Mouse (Mus musculus): ENCODE results near the gene A230050P20Rik.

Gene A230050P20Rik

DNA sequence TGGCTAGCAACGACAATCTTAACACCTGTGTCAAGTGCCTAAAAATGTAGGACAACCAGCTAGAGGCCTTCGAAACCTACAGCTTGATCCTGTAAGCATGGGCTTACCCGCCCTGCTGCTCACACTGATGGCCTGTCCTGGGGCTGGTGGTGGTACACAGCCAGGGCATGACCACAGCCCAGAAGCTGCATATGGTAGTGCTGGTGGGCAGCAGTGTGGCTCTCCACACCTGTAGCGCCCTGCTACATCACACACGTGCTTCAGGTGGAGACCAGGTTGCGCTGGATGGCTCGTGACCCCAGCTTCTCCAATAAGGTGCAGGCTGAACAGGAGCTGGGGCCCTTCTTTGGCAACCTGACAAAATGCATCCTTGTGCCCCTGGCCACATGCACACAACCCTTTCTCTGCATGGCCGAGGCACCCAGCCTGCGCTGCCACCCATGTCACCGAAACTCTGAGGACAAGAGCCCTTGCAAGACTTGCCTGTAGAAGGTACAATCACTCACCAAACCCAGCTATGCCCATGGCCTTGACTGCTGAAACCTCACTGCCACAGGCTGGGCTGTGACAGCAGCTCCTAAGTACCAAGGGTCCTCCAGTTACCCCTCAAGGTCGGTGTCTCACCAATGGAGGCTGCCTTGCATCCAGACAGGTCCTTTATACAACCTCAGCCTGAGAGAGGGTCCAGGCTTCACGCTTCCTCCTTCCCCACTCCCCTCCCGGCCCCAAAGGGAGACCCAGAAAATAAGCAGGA is 25.3 kb downstream of the A230050P20Rik start:
- intact Hi-C loops (cut with DNase I), result no loop called here

DNA sequence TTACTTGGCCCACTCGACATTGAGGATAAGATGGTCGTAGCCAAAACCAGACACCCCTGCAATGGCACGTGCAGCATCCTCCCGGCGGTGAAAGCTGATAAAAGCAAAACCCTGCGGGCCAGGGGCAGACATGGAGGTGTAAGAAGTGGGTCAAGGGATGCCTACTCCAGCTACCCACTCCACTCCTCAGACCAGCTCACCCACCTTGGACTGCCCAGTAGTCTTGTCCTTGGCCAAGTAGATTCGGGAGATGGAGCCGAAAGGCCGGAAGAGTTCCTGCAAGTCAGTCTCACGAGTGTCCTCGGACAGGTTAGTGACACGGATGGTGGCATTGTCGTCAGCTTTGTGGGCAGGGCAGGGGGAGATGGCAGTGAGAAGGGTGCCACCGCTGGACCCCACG is 26.2 kb downstream of the A230050P20Rik start:
- intact Hi-C loops (cut with DNase I), result no loop called here

DNA sequence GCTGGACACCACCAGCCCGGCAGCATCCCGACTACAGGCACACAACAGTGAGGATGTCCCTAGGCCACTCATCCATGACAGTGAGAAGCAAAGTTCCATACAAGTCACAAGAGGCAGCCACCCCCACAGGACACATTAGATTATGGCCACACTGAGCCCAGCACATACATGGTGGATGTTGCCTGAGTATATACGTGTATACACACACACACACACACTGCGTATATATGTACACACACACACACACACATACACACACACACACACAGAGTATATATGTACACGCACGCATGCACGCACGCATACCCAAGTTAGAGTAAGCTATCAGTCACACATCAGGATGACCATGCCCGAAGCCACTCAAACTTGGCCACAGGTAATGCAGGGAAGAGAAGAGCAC is 26.9 kb downstream of the A230050P20Rik start:
- intact Hi-C loops (cut with DNase I), result no loop called here

DNA sequence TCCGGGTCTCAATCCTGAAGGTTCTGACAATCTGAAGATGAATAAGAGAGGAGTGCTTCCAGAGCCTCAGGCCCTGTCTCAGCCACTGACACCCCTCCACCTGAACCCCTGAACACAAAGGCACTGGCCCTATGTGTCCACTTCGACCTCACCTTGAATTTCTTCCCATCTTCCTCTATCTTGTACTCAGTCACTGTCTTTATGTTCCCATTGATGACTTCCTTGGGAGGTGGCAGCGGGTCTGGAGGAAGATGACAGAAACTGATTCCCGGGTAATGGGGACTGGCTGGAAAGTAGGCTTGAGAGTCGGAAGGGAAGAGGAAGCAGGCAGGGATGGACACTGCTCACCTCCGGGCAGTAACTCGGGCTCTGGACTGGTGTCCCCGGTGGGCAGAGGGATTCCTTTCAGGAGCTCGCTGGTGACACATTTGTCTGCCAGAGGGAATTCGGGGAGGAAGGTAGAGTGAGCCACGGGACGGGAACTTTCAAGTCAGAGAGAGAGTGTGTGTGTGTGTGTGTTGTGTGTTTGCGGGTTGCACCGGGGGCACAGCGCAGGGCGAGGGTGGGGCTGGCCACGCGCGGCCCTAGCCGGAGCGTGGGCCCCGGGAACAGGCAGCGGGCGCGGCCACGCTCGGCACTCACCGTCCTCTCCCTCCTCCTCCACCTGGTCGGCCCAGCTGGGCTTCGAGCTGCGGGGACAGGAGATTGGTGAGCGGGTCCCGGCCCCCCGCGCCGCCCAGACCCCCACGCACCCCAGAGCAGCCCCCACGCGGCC is 29.5 kb downstream of the A230050P20Rik start:
- intact Hi-C loops (cut with DNase I), result no loop called here

DNA sequence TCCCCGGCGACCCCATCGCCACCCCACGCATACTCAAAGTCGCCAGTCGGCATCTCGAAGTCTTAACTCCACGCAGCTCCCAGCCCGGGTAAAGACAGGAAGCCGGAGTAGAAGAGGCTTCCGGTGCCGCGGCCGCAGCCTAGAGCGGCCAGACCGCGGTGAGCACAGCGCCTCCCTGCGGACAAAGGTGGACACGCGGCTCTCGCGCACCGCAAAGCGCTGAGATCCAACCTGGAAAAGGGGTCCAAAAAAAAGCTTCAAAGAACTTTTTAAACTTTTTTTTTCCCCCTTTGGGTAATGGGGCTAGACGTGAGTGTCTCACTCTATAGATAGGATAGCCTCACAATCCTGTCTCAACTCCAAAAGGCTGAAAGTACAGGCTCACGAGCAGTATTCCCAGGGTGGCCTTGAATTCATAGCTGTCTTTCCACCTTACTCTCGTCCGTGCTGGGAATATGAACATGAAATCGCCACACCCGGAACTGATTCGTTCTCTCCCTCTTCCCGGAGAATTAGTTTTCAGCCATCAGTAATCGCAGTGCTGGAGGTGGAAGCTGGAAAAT is 30.1 kb downstream of the A230050P20Rik start, which contains the start of gene Eif3g:
Gene Eif3g, minus strand, starts transcription at position 113 of the 563 bp plus-strand sequence.
- intact Hi-C loops (cut with DNase I), result no loop called here

DNA sequence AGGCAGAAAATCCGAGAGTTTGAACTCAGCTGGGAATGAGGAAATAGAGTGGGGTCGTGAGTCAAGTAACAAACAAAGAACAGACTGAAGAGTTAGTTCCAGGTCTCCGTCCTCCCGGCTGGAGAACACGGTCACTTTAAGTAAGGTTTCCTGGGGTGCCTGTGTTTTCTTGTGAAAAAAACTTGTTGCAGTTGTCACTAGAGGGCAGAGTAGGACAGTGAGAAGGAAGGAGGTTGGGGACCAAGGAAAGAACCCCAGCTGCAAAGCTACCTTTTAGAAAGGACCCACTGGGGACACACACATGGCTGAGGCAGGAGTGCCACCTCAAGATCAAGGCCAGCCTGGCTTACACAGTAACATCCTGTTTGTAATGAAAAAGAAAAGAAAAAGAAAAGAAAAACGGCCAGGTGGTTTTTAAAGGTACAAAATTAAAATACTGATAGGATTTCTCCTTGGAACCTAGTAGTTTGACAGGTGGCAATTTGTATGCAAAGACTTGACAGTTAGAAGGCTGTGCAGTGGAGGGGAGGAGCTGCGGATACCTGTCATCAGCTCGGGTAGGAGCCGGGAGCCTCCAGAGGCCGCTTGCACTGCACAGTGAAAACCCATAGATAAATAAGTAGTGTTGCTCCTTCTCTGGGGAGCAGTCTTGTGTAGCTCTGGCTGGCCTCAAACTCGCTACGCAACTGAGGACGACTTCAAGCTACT is 33.2 kb downstream of the A230050P20Rik start:
- intact Hi-C loops (cut with DNase I), result loop anchor here (5.0 kb wide), 1 partner anchor 96 kb away; no protein-coding TSS in a partner anchor

DNA sequence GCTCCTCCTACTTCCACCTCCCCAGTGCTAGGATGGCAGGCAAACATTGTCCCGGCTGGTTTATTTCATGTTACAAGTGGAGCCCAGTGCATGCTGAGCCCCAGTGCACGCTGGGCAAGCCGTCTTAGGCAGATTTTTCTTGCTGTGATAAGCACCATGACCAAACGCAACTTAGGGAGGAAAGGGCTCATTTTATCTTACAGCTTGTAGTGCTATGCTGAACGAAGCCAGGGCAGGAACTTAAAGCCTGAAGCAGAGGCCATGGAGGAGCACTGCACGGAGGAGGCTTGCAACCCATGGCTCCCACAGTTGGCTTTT is 33.7 kb downstream of the A230050P20Rik start:
- intact Hi-C loops (cut with DNase I), result loop anchor here (5.0 kb wide), 1 partner anchor 95 kb away; no protein-coding TSS in a partner anchor

DNA sequence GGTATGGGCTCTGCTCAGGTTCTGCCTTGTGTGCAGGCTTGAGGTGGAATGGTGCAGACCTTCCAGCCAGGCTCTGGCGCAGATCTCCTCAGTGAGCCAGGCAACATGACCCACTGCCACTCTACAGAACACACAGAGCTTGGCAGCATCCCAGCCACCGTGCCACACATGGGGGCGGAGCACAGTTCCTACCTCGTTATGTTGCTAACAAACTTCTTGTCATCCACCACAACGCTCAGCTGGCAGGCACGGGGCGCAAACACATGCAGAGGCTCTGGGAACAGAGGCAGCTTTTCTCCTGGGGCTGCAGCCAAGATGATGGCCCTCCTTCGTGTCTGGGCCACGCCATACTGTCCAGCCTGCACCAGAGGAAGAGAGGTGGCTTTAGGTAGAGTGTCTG is 41.5 kb downstream of the A230050P20Rik start:
- intact Hi-C loops (cut with DNase I), result loop anchor here (5.0 kb wide), 1 partner anchor 227 kb away; no protein-coding TSS in a partner anchor

DNA sequence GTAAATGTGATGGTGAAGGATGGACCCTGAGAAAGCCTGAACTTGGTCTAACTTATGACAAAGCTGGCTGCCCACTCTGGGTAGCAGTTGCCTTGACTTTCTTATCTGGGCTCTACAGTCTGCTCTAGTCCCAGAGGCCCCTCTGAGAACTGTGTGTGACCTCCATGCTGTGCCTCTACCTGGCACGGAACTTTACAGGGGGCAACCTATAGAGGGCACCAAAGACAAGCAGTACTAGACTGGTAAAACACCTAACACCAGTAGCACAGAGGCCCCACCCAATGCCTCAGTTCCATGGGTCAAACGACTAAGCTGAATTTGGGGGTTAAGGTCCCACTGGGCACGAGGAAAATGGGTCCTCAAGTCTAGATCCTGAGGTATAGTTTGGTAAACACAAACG is 47.7 kb downstream of the A230050P20Rik start:
- intact Hi-C loops (cut with DNase I), result loop anchor here (5.0 kb wide), 1 partner anchor 81 kb away; no protein-coding TSS in a partner anchor

DNA sequence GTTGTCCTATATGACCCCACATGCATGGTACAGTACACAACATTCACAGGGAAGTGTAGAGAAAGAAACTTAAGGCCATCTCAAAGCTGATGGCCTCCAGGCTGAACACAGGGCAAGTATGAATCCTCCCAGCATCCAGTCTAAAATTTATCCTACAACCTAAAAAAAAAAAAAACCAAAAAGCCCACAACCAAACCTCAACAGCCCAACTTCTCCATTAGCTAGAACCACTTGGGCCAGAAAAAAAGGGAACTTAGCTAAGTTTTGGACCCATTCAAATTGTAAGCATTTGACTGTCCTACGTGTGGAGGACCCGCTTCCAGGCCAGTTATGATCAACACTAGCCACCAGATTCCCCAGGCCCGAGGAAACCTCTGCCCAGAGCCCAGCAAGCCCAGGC is 54.8 kb downstream of the A230050P20Rik start:
- intact Hi-C loops (cut with DNase I), result no loop called here

Small RNAs within 50 kb of the gene (microRNA-seq; reads per million reads assigned to microRNA genes)
- gene Mir7081, result 0.57 to 0.62 reads per million in 2 experiments

Measured in adrenal gland (tissue).